Mouse (Mus musculus) stomach, embryonic 16.5 days (tissue): ENCODE data around the gene Hdac7. TPM values are rescaled to one million over a fixed set of nuclear protein-coding genes. Genes with fewer than 3 reads are reported as not detected.
A peak's percentile ranks its signal among the peaks of the same experiment; 100 is the strongest.

Experiments used
- ATAC-seq: fragments of 200-750 bp; cut with Nextera tagmentation; 2 replicates; pipeline ENCODE4 v1.8.0; 2017; ENCODE audit warnings: moderate number of reproducible peaks, moderate TSS enrichment; ENCODE audit not compliant: insufficient read depth, low FRiP score
- H3K27ac ChIP-seq: fragments of 300-500 bp; sonication (generic); 2 replicates; pipeline ENCODE4 v1.5.1; 2014; ENCODE audit warnings: low read length
- H3K27me3 ChIP-seq: fragments of 300-500 bp; sonication (generic); 2 replicates; pipeline ENCODE4 v1.6.1; 2014; ENCODE audit warnings: low read length, control low read depth, mixed read lengths; ENCODE audit not compliant: control insufficient read depth, insufficient read depth
- H3K36me3 ChIP-seq: fragments of 300-500 bp; sonication (generic); 2 replicates; pipeline ENCODE4 v1.6.1; 2014; ENCODE audit warnings: low read length; ENCODE audit not compliant: control insufficient read depth, insufficient read depth
- H3K4me1 ChIP-seq: fragments of 300-500 bp; sonication (generic); 2 replicates; pipeline ENCODE4 v1.6.1; 2014; ENCODE audit warnings: low read length, control low read depth, mixed read lengths; ENCODE audit not compliant: control insufficient read depth, insufficient read depth
- H3K4me2 ChIP-seq: fragments of 300-500 bp; sonication (generic); 2 replicates; pipeline ENCODE4 v1.6.1; 2014; ENCODE audit warnings: low read depth, low read length, mixed read lengths
- H3K4me3 ChIP-seq: fragments of 300-500 bp; sonication (generic); replicated peaks from 2 replicates; pipeline ENCODE4 v1.5.1; 2014; ENCODE audit warnings: mild to moderate bottlenecking, low read length
- H3K9ac ChIP-seq: fragments of 300-500 bp; sonication (generic); 2 replicates; pipeline ENCODE4 v1.6.1; 2014; ENCODE audit warnings: low read length
- H3K9me3 ChIP-seq: fragments of 300-500 bp; sonication (generic); replicated peaks from 2 replicates; pipeline ENCODE4 v1.6.1; 2016; ENCODE audit warnings: low read length, control low read depth; ENCODE audit not compliant: control insufficient read depth
- WGBS: fragments of 180-500 bp; shearing (Covaris S2); extraction: QIAGEN DNeasy Blood & Tissue Kit; methylation state at CpG from one replicate; pipeline ENCODE4 v1.1.7; 2014; 5-methylcytosine and 5-hydroxymethylcytosine counted together
- polyA plus RNA-seq: library from polyadenylated mRNA; unstranded; fragments of >200 nt; fragmentation: Nextera tagmentation; extraction: Ambion mirVana; gene quantifications from 2 replicates; pipeline ENCODE4 v1.2.1, GENCODE M21; 2015

Gene Hdac7
- polyA plus RNA-seq, 1 experiment from 2014 or later = 20.4 TPM

GRCm38 (mm10) chr15:97831242-97831986 is 12.9 kb downstream of the Hdac7 start:
- no peaks in the 10 kb centered on the region for H3K27me3 ChIP-seq
- WGBS = under 1% methylated on average over 69 of the region's 84 CpGs
- peak overlapping the region; percentile 70 for H3K4me2 ChIP-seq
- H3K9ac ChIP-seq = peak overlapping the region; percentile 98
- no peaks in the 10 kb centered on the region for H3K9me3 ChIP-seq
- H3K36me3 ChIP-seq = no peaks in the 10 kb centered on the region
- peak overlapping the region; percentile 96 for H3K27ac ChIP-seq
- H3K4me1 ChIP-seq = peaks cover 36% of the 10 kb centered on the region
- peak overlapping the region; percentile 78 for H3K4me3 ChIP-seq
- peak; percentile 88 for ATAC-seq

GRCm38 (mm10) chr15:97830788-97831241 is 13.5 kb downstream of the Hdac7 start:
- no peaks in the 10 kb centered on the region for H3K36me3 ChIP-seq
- peak overlapping the region; percentile 78 for H3K4me3 ChIP-seq
- peaks cover 42% of the 10 kb centered on the region for H3K4me1 ChIP-seq
- peak overlapping the region; percentile 98 for H3K9ac ChIP-seq
- under 1% methylated on average over 39 of the region's 39 CpGs for WGBS
- ATAC-seq = peak; percentile 9
- no peaks in the 10 kb centered on the region for H3K9me3 ChIP-seq
- peak overlapping the region; percentile 96 for H3K27ac ChIP-seq
- no peaks in the 10 kb centered on the region for H3K27me3 ChIP-seq
- H3K4me2 ChIP-seq = peak overlapping the region; percentile 70

- no peaks in the 10 kb centered on the region for H3K27me3 ChIP-seq
- H3K4me2 ChIP-seq = peak overlapping the region; percentile 70
- WGBS = 27% methylated on average over 12 of the region's 12 CpGs
- H3K9me3 ChIP-seq = no peaks in the 10 kb centered on the region
- H3K36me3 ChIP-seq = no peaks in the 10 kb centered on the region
- H3K4me3 ChIP-seq = peak overlapping the region; percentile 78
- H3K4me1 ChIP-seq = peaks cover 47% of the 10 kb centered on the region
- peak overlapping the region; percentile 96 for H3K27ac ChIP-seq
- peak overlapping the region; percentile 98 for H3K9ac ChIP-seq
- no peak for ATAC-seq
These were observed 14.0 kb downstream of the Hdac7 start for GRCm38 (mm10) chr15:97830253-97830787.

- Histone ChIP-seq H3K36me3 (no peaks in the 10 kb centered on the region), H3K4me1 (peaks cover 55% of the 10 kb centered on the region), H3K9me3 (no peaks in the 10 kb centered on the region), H3K27me3 (no peaks in the 10 kb centered on the region), H3K4me3 (peak overlapping the region; percentile 78), H3K27ac (peak overlapping the region; percentile 68), H3K4me2 (peak overlapping the region; percentile 70), H3K9ac (peak overlapping the region; percentile 98)
- 66% methylated on average over 2 of the region's 2 CpGs for WGBS
- ATAC-seq = no peak
These were observed 14.9 kb downstream of the Hdac7 start for GRCm38 (mm10) chr15:97829432-97829831.

GRCm38 (mm10) chr15:97828901-97829338 is 15.4 kb downstream of the Hdac7 start:
- Histone ChIP-seq H3K9me3 (no peaks in the 10 kb centered on the region), H3K4me3 (no peak overlapping the region), H3K9ac (peak overlapping the region; percentile 98), H3K36me3 (no peaks in the 10 kb centered on the region), H3K4me2 (peak overlapping the region; percentile 70), H3K27me3 (no peaks in the 10 kb centered on the region), H3K27ac (peak overlapping the region; percentile 68), H3K4me1 (peaks cover 60% of the 10 kb centered on the region)
- WGBS = 62% methylated on average over 5 of the region's 5 CpGs
- no peak for ATAC-seq

GRCm38 (mm10) chr15:97828221-97828842 is 16.0 kb downstream of the Hdac7 start:
- Histone ChIP-seq H3K4me2 (peak overlapping the region; percentile 14; the same call in 1 of the 2 replicates), H3K4me1 (peaks cover 66% of the 10 kb centered on the region), H3K4me3 (no peak overlapping the region), H3K9me3 (no peaks in the 10 kb centered on the region), H3K36me3 (no peaks in the 10 kb centered on the region), H3K27me3 (no peaks in the 10 kb centered on the region), H3K27ac (peak overlapping the region; percentile 68), H3K9ac (peak overlapping the region; percentile 98; the same call in 1 of the 2 replicates)
- ATAC-seq = no peak
- WGBS = 35% methylated on average over 6 of the region's 6 CpGs

GRCm38 (mm10) chr15:97827401-97827800 is 16.9 kb downstream of the Hdac7 start:
- no peaks in the 10 kb centered on the region for H3K9me3 ChIP-seq
- H3K4me2 ChIP-seq = no peak overlapping the region
- H3K9ac ChIP-seq = no peak overlapping the region
- no peaks in the 10 kb centered on the region for H3K36me3 ChIP-seq
- 80% methylated on average over 8 of the region's 8 CpGs for WGBS
- no peak overlapping the region for H3K4me3 ChIP-seq
- no peaks in the 10 kb centered on the region for H3K27me3 ChIP-seq
- no peak overlapping the region for H3K27ac ChIP-seq
- no peak for ATAC-seq
- peaks cover 74% of the 10 kb centered on the region for H3K4me1 ChIP-seq

- Histone ChIP-seq H3K4me1 (peaks cover 75% of the 10 kb centered on the region), H3K9ac (peak overlapping the region; percentile 80; the same call in 1 of the 2 replicates), H3K36me3 (no peaks in the 10 kb centered on the region), H3K27me3 (no peaks in the 10 kb centered on the region), H3K27ac (no peak overlapping the region), H3K4me3 (no peak overlapping the region), H3K9me3 (no peaks in the 10 kb centered on the region), H3K4me2 (no peak overlapping the region)
- 57% methylated on average over 5 of the region's 5 CpGs for WGBS
- ATAC-seq = no peak
These were observed 17.6 kb downstream of the Hdac7 start for GRCm38 (mm10) chr15:97826588-97827261.
